In the genomic region with DNA sequence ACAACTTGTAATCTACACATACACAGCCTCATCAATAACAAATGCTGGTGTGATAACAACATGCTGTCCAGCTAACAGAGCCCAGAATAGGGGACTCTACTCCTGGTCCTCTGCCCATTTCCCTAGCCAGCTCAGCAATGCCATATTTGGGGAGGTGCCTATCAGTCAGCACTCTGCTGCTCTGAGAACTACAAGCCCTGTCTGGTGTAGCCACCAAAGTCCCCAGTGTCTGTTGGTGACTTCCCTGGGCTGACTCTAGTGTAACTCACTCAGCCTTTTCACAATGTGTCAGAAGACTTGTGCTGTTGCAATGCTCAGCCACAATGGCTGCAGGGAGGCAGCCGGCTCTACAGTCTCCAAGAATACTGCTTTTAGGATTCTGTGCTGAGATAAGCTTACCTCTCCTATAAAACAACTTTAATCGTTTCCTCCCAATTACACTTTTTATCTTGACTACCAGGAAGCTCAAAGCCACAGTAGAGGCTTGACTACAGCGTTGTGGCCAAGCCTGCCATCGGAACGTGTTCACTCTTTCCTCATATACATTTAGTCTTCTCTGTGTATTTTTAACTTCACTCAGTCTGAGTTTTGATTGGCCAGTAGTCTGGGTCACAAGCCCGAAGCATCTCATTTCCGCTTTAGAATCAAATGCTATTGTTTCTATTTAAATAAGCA, we compare ENCODE assay signal across 23 mouse cellular contexts.
A peak's percentile ranks its signal among the peaks of the same experiment; 100 is the strongest.
DNase-seq lines count a peak whose midpoint lies in the region; ATAC-seq and TF ChIP-seq lines count a peak whose summit lies in the region.
"Had no signal": no experiment of that assay in that cellular context is flagged by ENCODE, and none has a peak within 500 bp of the region (broad histone marks: within the 10 kb centered on the region; RNA-seq: fewer than 3 reads in every experiment).

No protein-coding gene starts in this region.

- H3K27ac ChIP-seq in heart, embryonic 15.5 days = peak overlapping the region; percentile 44
- no peak overlapping the region for H3K27ac ChIP-seq in CH12.LX (ENCODE audit: insufficient read depth, low read depth)
- peak overlapping the region; percentile 82 for H3K27ac ChIP-seq in MEL (ENCODE audit: control insufficient read depth, low read depth, low read length)
- no peak overlapping the region for H3K27ac ChIP-seq in hindbrain, embryonic 12.5 days
- H3K27ac ChIP-seq: embryonic facial prominence, embryonic 12.5 days; midbrain, embryonic 13.5 days; neural tube, embryonic 13.5 days had no signal

- ATAC-seq in heart, embryonic 15.5 days (replicated peaks; ENCODE audit: insufficient number of reproducible peaks, insufficient read depth, low FRiP score, low read depth) = no peak; the same call in 1 of the 2 replicates
- ATAC-seq in hindbrain, embryonic 12.5 days (ENCODE audit: low FRiP score) = no peak
- ATAC-seq: hindbrain, embryonic 16.5 days; intestine, embryonic 16.5 days; midbrain, embryonic 13.5 days; Patski had no signal

- no peak overlapping the region for H3K4me3 ChIP-seq in heart, embryonic 15.5 days
- no peak overlapping the region for H3K4me3 ChIP-seq in CH12.LX (replicated peaks in 1 of 3; ENCODE audit: low read depth in 2 of 3, low read length in 2 of 3, poor library complexity in 1 of 3)
- H3K4me3 ChIP-seq in MEL (ENCODE audit: control insufficient read depth in 1 of 2, insufficient read depth in 1 of 2, low read depth in 2 of 2, low read length in 2 of 2) = peak overlapping the region; percentile 24 to 30
- H3K4me3 ChIP-seq in megakaryocyte, embryonic 14.5 days (replicated peaks) = peak overlapping the region; percentile 46
- H3K4me3 ChIP-seq in hindbrain, embryonic 12.5 days = no peak overlapping the region
- H3K4me3 ChIP-seq: embryonic facial prominence, embryonic 12.5 days; midbrain, embryonic 13.5 days; neural tube, embryonic 13.5 days had no signal

- H3K4me2 ChIP-seq in heart, embryonic 15.5 days = no peak overlapping the region
- no peak overlapping the region for H3K4me2 ChIP-seq in CH12.LX (ENCODE audit: insufficient read depth, low read depth, poor library complexity, severe bottlenecking)
- no peak overlapping the region for H3K4me2 ChIP-seq in hindbrain, embryonic 12.5 days (replicated peaks)
- H3K4me2 ChIP-seq: embryonic facial prominence, embryonic 12.5 days; midbrain, embryonic 13.5 days; neural tube, embryonic 13.5 days had no signal

- in situ Hi-C loops in CH12.LX (cut with MboI; ENCODE audit: low pct_ligation_motif_present, low pct_unique_long_range_greater_than_20kb, low sequenced_read_pairs) = no loop called here

- TF ChIP-seq CTCF in CH12.LX (conservative IDR thresholded peaks at IDR 0.05 in 1 of 2, IDR thresholded peaks at IDR 0.05 in 1 of 2; ENCODE audit: low read depth in 2 of 2, low read length in 2 of 2) (no peak), MEL (IDR thresholded peaks at IDR 0.05 in 2 of 3, conservative IDR thresholded peaks at IDR 0.05 in 1 of 3; ENCODE audit: control insufficient read depth in 1 of 3, insufficient read depth in 1 of 3, low read depth in 2 of 3, low read length in 3 of 3, poor library complexity in 1 of 3, severe bottlenecking in 1 of 3) (no peak)

- dilution Hi-C loops in CH12.LX (cut with MboI; ENCODE audit: extremely low pct_ligation_motif_present, extremely low pct_unique_long_range_greater_than_20kb, low sequenced_read_pairs) = no loop called here

- 68% methylated on average over 7 of the region's 7 CpGs for WGBS in heart, embryonic 15.5 days
- 93% methylated on average over 7 of the region's 7 CpGs for WGBS in hindbrain, embryonic 12.5 days

- no peak for DNase-seq in heart, postnatal 36 days
- DNase-seq in CH12.LX (ENCODE audit: extremely low read depth) = peak; percentile 43
- peak; percentile 78 for DNase-seq in MEL (ENCODE audit: low read depth, low spot score)
- no peak for DNase-seq in embryo, embryonic 10.5 days (ENCODE audit: low spot score)
- DNase-seq in cerebellum, postnatal 14 days = no peak
- DNase-seq: cerebellum, adult 11 months; cerebellum, adult 9-11 months; kidney, adult 9 months; kidney, postnatal 14 days; layer of hippocampus, postnatal 36 days; lung, postnatal 4 days; retina, postnatal 1 day; right cerebral cortex, postnatal 25 days; thymus, postnatal 14 days had no signal

- TF ChIP-seq RAD21 in CH12.LX (IDR thresholded peaks at IDR 0.05; ENCODE audit: low read depth, low read length) = no peak
- TF ChIP-seq RAD21 in MEL (IDR thresholded peaks at IDR 0.05; ENCODE audit: low read depth, low read length) = no peak

- no peak overlapping the region for H3K9ac ChIP-seq in heart, embryonic 15.5 days
- H3K9ac ChIP-seq in CH12.LX (ENCODE audit: insufficient read depth, low read depth) = no peak overlapping the region
- peak overlapping the region; percentile 38 for H3K9ac ChIP-seq in MEL (ENCODE audit: control insufficient read depth, low read depth, low read length, poor library complexity, severe bottlenecking)
- H3K9ac ChIP-seq in hindbrain, embryonic 12.5 days = no peak overlapping the region
- H3K9ac ChIP-seq: embryonic facial prominence, embryonic 12.5 days; midbrain, embryonic 13.5 days; neural tube, embryonic 13.5 days had no signal

- H3K4me1 ChIP-seq in heart, embryonic 15.5 days (replicated peaks) = peaks cover 29% of the 10 kb centered on the region
- H3K4me1 ChIP-seq in CH12.LX (ENCODE audit: control insufficient read depth in 1 of 2, insufficient read depth in 2 of 2) = peaks cover 9 to 43% of the 10 kb centered on the region in 2 experiments
- peaks cover 15 to 41% of the 10 kb centered on the region in 2 experiments for H3K4me1 ChIP-seq in MEL (ENCODE audit: control insufficient read depth in 1 of 2, insufficient read depth in 2 of 2, low read length in 2 of 2)
- peaks cover 50% of the 10 kb centered on the region for H3K4me1 ChIP-seq in megakaryocyte, embryonic 14.5 days
- H3K4me1 ChIP-seq in hindbrain, embryonic 12.5 days = no peaks in the 10 kb centered on the region
- H3K4me1 ChIP-seq: embryonic facial prominence, embryonic 12.5 days; midbrain, embryonic 13.5 days; neural tube, embryonic 13.5 days had no signal

- TF ChIP-seq EP300 in CH12.LX (IDR thresholded peaks at IDR 0.05; ENCODE audit: low read length) (no peak), MEL (IDR thresholded peaks at IDR 0.05; ENCODE audit: low read depth in 1 of 2, low read length in 2 of 2) (peak; percentile 87)

- no peaks in the 10 kb centered on the region for H3K27me3 ChIP-seq in heart, embryonic 15.5 days
- H3K27me3 ChIP-seq in CH12.LX (replicated peaks) = no peaks in the 10 kb centered on the region
- H3K27me3 ChIP-seq in MEL (ENCODE audit: control insufficient read depth in 1 of 2, insufficient read depth in 2 of 2, low read length in 2 of 2) = no peaks in the 10 kb centered on the region
- peaks cover 19% of the 10 kb centered on the region for H3K27me3 ChIP-seq in megakaryocyte, embryonic 14.5 days (replicated peaks)
- H3K27me3 ChIP-seq in hindbrain, embryonic 12.5 days = no peaks in the 10 kb centered on the region
- H3K27me3 ChIP-seq: embryonic facial prominence, embryonic 12.5 days; midbrain, embryonic 13.5 days; neural tube, embryonic 13.5 days had no signal

- no peaks in the 10 kb centered on the region for H3K9me3 ChIP-seq in heart, embryonic 15.5 days (replicated peaks)
- H3K9me3 ChIP-seq in CH12.LX (replicated peaks; ENCODE audit: low read length) (peaks cover 5% of the 10 kb centered on the region), MEL (replicated peaks; ENCODE audit: insufficient read depth, low read length) (no peaks in the 10 kb centered on the region)
- H3K9me3 ChIP-seq in megakaryocyte, embryonic 14.5 days = peaks cover 10% of the 10 kb centered on the region
- H3K9me3 ChIP-seq in hindbrain, embryonic 12.5 days (replicated peaks) = no peaks in the 10 kb centered on the region
- H3K9me3 ChIP-seq: embryonic facial prominence, embryonic 12.5 days; midbrain, embryonic 13.5 days; neural tube, embryonic 13.5 days had no signal

- TF ChIP-seq POLR2A in CH12.LX (IDR thresholded peaks at IDR 0.05; ENCODE audit: low read depth, low read length) = no peak
- no peak; a peak in 1 of 4 replicates for TF ChIP-seq POLR2A in MEL (IDR thresholded peaks at IDR 0.05; ENCODE audit: control insufficient read depth in 1 of 2, insufficient read depth in 1 of 2, low read depth in 1 of 2, low read length in 2 of 2, poor library complexity in 1 of 2)

- intact Hi-C loops in heart, postnatal 36 days (cut with DNase I) = no loop called here

- H3K79me2 ChIP-seq in CH12.LX (replicated peaks; ENCODE audit: control insufficient read depth, extremely low read depth, insufficient read depth, poor library complexity, severe bottlenecking) = no peaks in the 10 kb centered on the region
- H3K79me2 ChIP-seq in MEL (ENCODE audit: control insufficient read depth, insufficient read depth, low read length, poor library complexity) = no peaks in the 10 kb centered on the region

- no peaks in the 10 kb centered on the region for H3K36me3 ChIP-seq in heart, embryonic 15.5 days
- H3K36me3 ChIP-seq in CH12.LX (replicated peaks in 1 of 2; ENCODE audit: control insufficient read depth in 1 of 2, insufficient read depth in 1 of 2, low read length in 1 of 2) = no peaks in the 10 kb centered on the region
- peaks cover 0 to 22% of the 10 kb centered on the region in 2 experiments; a peak in 2 of 4 replicates for H3K36me3 ChIP-seq in MEL (ENCODE audit: control insufficient read depth in 1 of 2, insufficient read depth in 2 of 2, low read length in 2 of 2)
- peaks cover 34% of the 10 kb centered on the region for H3K36me3 ChIP-seq in megakaryocyte, embryonic 14.5 days (replicated peaks; ENCODE audit: low read length)
- H3K36me3 ChIP-seq in hindbrain, embryonic 12.5 days = no peaks in the 10 kb centered on the region
- H3K36me3 ChIP-seq: embryonic facial prominence, embryonic 12.5 days; midbrain, embryonic 13.5 days; neural tube, embryonic 13.5 days had no signal

TF ChIP-seq in CH12.LX, 34 proteins besides CTCF, POLR2A, EP300 and RAD21:
- TF ChIP-seq ZNF384 (IDR thresholded peaks at IDR 0.05; ENCODE audit: low read depth, low read length) (no peak), GABPA (IDR thresholded peaks at IDR 0.05; ENCODE audit: insufficient replicate concordance, low read depth, low read length) (no peak), SIN3A (IDR thresholded peaks at IDR 0.05; ENCODE audit: low read length) (no peak), MAFK (IDR thresholded peaks at IDR 0.05; ENCODE audit: insufficient replicate concordance, low read length) (no peak)

TF ChIP-seq in MEL, 35 proteins besides CTCF, POLR2A, EP300 and RAD21 (continues in another document):
- TF ChIP-seq GATA1 (IDR thresholded peaks at IDR 0.05; ENCODE audit: low read depth, low read length) (peak; percentile 85), MEF2A (IDR thresholded peaks at IDR 0.05; ENCODE audit: extremely low read depth, insufficient replicate concordance, low read depth, low read length, poor library complexity, severe bottlenecking) (no peak), TBP (IDR thresholded peaks at IDR 0.05; ENCODE audit: low read depth, low read length) (0 out of 2 replicates have a peak, but pooled peaks have one; percentile 7), CHD2 (IDR thresholded peaks at IDR 0.05; ENCODE audit: low read length) (no peak), TCF12 (IDR thresholded peaks at IDR 0.05; ENCODE audit: low read depth, low read length) (peak; percentile 87), USF1 (IDR thresholded peaks at IDR 0.05; ENCODE audit: low read depth, low read length) (peak; percentile 67), ZMIZ1 (IDR thresholded peaks at IDR 0.05; ENCODE audit: low read depth, low read length) (0 out of 2 replicates have a peak, but pooled peaks have one; percentile 31), SIN3A (IDR thresholded peaks at IDR 0.05; ENCODE audit: low read length) (peak; percentile 71)

Comparison
In these comparisons a context has a peak if more than half of its experiments do, and no peak if none do; other contexts are left out.
1. H3K27ac ChIP-seq: peak in heart, embryonic 15.5 days (single experiment) and MEL (single experiment); none in CH12.LX (single experiment) and hindbrain, embryonic 12.5 days (single experiment).
2. H3K4me3 ChIP-seq: peak in MEL (2 of 2) and megakaryocyte, embryonic 14.5 days (single experiment); none in heart, embryonic 15.5 days (single experiment), CH12.LX (0 of 3) and hindbrain, embryonic 12.5 days (single experiment).
3. DNase-seq: peak in CH12.LX (single experiment) and MEL (single experiment); none in heart, postnatal 36 days (0 of 2), embryo, embryonic 10.5 days (single experiment) and cerebellum, postnatal 14 days (0 of 2).